In the genomic region with DNA sequence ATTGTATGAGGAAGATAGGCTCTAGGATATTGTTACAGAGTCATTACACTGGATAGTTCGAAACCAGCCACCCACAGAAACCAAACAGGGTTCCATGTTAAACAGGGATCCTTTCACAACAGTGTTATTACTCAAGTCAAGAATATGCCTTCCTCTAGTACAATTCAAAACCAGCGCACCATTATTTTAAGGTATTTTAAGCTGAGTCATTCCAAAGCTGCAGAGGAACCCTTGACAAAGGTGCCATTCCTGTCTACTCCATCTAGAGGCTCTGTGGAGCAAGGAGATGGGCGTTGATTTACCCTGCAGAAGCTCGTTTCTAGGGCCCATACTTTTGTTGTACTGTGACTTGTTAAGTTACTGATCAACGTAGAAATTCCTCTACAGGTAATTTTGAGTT, we compare ENCODE assay signal across 8 mouse cellular contexts. TPM values are rescaled to one million over a fixed set of nuclear protein-coding genes. Genes with fewer than 3 reads are reported as not detected.
DNase-seq lines count a peak whose midpoint lies in the region; ATAC-seq and TF ChIP-seq lines count a peak whose summit lies in the region.

No protein-coding gene starts in this region.

- H3K27me3 ChIP-seq in forebrain, postnatal 0 days (ENCODE audit: insufficient read depth, low read length): no peaks in the 10 kb centered on the region

- H3K9ac ChIP-seq in forebrain, postnatal 0 days: no peak overlapping the region

- TF ChIP-seq CTCF in forebrain, postnatal 0 days (IDR thresholded peaks at IDR 0.05; ENCODE audit: low read depth): peak; percentile 11; the same call in 1 of the 2 replicates

- no peak overlapping the region for H3K27ac ChIP-seq in forebrain, postnatal 0 days (ENCODE audit: low read depth, low read length)

- DNase-seq in CD4-positive, CD25-positive, alpha-beta regulatory T cell, adult 2 months (ENCODE audit: low read depth, low spot score): peak; percentile 25
- DNase-seq in T-cell, adult 2 months (ENCODE audit: low spot score): peak; percentile 8
- DNase-seq in forebrain, postnatal 0 days: no peak
- DNase-seq in liver: peak; percentile 48
- DNase-seq in retina, embryonic 14.5 days (ENCODE audit: low spot score): peak; percentile 26
- DNase-seq in urinary bladder, postnatal 36 days (ENCODE audit: low spot score in 2 of 2): no peak
- no peak for DNase-seq in cerebellum, postnatal 4 days (ENCODE audit: low spot score in 2 of 2)

- no peak for ATAC-seq in CD4-positive, CD25-positive, alpha-beta regulatory T cell, adult 4 months
- ATAC-seq in forebrain, postnatal 0 days: no peak

- WGBS in forebrain, postnatal 0 days: 45% methylated on average over 5 of the region's 5 CpGs

- H3K4me1 ChIP-seq in forebrain, postnatal 0 days (ENCODE audit: insufficient read depth): peaks cover 15% of the 10 kb centered on the region

- H3K9me3 ChIP-seq in forebrain, postnatal 0 days (ENCODE audit: low read length): no peaks in the 10 kb centered on the region

- H3K36me3 ChIP-seq in forebrain, postnatal 0 days (ENCODE audit: insufficient read depth): peaks cover 7% of the 10 kb centered on the region; the same call in 1 of the 2 replicates

- no peak overlapping the region for H3K4me3 ChIP-seq in forebrain, postnatal 0 days (ENCODE audit: low read depth, low read length)

- H3K4me2 ChIP-seq in forebrain, postnatal 0 days (ENCODE audit: low read depth): peak overlapping the region; percentile 19

RNA-seq across cellular contexts. Expression of a gene that starts 2.3 kb away (rescaled TPM):
- polyA plus RNA-seq in CD4-positive, CD25-positive, alpha-beta regulatory T cell, adult 4 months (2017; shearing (Covaris generic)): 10 to 100 TPM in 1 of 2 experiments, 1 to 10 TPM in 1; 6.8 to 10.4 TPM
- total RNA-seq in forebrain, postnatal 0 days (2014; rRNA removed): 39.1 and 40.6 TPM in 2 replicates
- polyA plus RNA-seq in forebrain, postnatal 0 days (2015; fragmentation: Nextera tagmentation; extraction: Ambion mirVana): 62.1 and 72.8 TPM in 2 replicates

RNA-seq across cellular contexts. Expression of a gene that starts 31.4 kb away (rescaled TPM):
- polyA plus RNA-seq in CD4-positive, CD25-positive, alpha-beta regulatory T cell, adult 4 months (2017; shearing (Covaris generic)): 1 to 10 TPM; 5.0 to 5.3 TPM
- total RNA-seq in forebrain, postnatal 0 days (2014; rRNA removed): 4.5 and 6.0 TPM in 2 replicates
- 4.8 and 5.4 TPM in 2 replicates for polyA plus RNA-seq in forebrain, postnatal 0 days (2015; fragmentation: Nextera tagmentation; extraction: Ambion mirVana)

Comparison
In these comparisons a context has a peak if more than half of its experiments do, and no peak if none do; other contexts are left out.
1. DNase-seq: peak in CD4-positive, CD25-positive, alpha-beta regulatory T cell, adult 2 months (single experiment), T-cell, adult 2 months (single experiment), liver (single experiment) and retina, embryonic 14.5 days (single experiment); none in forebrain, postnatal 0 days (single experiment), urinary bladder, postnatal 36 days (0 of 2) and cerebellum, postnatal 4 days (0 of 2).